Mouse (Mus musculus): ENCODE measurements around the gene Zp2.

- no peak for TF ChIP-seq POLR2A (IDR thresholded peaks at IDR 0.05; ENCODE audit: insufficient read length, low read depth)
- no peak for TF ChIP-seq POLR2AphosphoS2 (IDR thresholded peaks at IDR 0.05; ENCODE audit: insufficient read length, low read depth)
- TF ChIP-seq E2F4 (IDR thresholded peaks at IDR 0.05; ENCODE audit: insufficient read depth): no peak
- no peak for TF ChIP-seq TCF12 (IDR thresholded peaks at IDR 0.05; ENCODE audit: insufficient read depth, poor library complexity, severe bottlenecking)
- TF ChIP-seq SRF (IDR thresholded peaks at IDR 0.05; ENCODE audit: control insufficient read depth, insufficient read length, low read depth): no peak
- TF ChIP-seq USF1 (IDR thresholded peaks at IDR 0.05; ENCODE audit: low read depth): no peak
- no peak for TF ChIP-seq CEBPB (IDR thresholded peaks at IDR 0.05; ENCODE audit: insufficient read depth, poor library complexity, severe bottlenecking)
- no peak for TF ChIP-seq MAX (IDR thresholded peaks at IDR 0.05; ENCODE audit: low read depth)
Observed at GRCm38 (mm10) chr7:120116976-120117375, 28.1 kb downstream of the Zp2 start.

Measured in myocyte (in vitro differentiated cells).